Mouse (Mus musculus) liver, embryonic 14.5 days (tissue): Measurements from ENCODE around the gene Rbm19. TPM values are rescaled to one million over a fixed set of nuclear protein-coding genes. Genes with fewer than 3 reads are reported as not detected.

Experiments used
- ATAC-seq: fragments of 200-750 bp; cut with Nextera tagmentation; 2 replicates; pipeline ENCODE4 v1.8.0; 2017; ENCODE audit warnings: moderate number of reproducible peaks, mild to moderate bottlenecking, moderate library complexity; ENCODE audit not compliant: insufficient read depth
- DNase-seq, 3 experiments: peaks; one replicate each; pipeline ENCODE4 v3.0.0-alpha.2; 2012 to 2013; ENCODE audit warnings: low read depth in 3 of 3, low spot score in 3 of 3
- H3K27ac ChIP-seq: fragments of 300-500 bp; sonication (generic); 2 replicates; pipeline ENCODE4 v1.5.1; 2014; ENCODE audit warnings: moderate library complexity, mild to moderate bottlenecking, control low read depth, inconsistent platforms
- H3K27me3 ChIP-seq: fragments of 300-500 bp; sonication (generic); 2 replicates; pipeline ENCODE4 v1.6.1; 2014; ENCODE audit warnings: mild to moderate bottlenecking, low read length, moderate library complexity; ENCODE audit not compliant: control insufficient read depth, insufficient read depth
- H3K36me3 ChIP-seq: fragments of 300-500 bp; sonication (generic); replicated peaks from 2 replicates; pipeline ENCODE4 v1.6.1; 2014; ENCODE audit warnings: low read depth; ENCODE audit not compliant: control insufficient read depth, insufficient read depth
- H3K4me1 ChIP-seq, 2 experiments: fragments of 200-500 bp in 1 of 2; fragments of 300-500 bp in 1 of 2; sonication (generic) in 1 of 2; replicated peaks; 2 replicates each; pipeline ENCODE4 v1.6.1; 2012 to 2014; ENCODE audit warnings: antibody characterized with exemption in 1 of 2, inconsistent platforms in 1 of 2, low read length in 1 of 2; ENCODE audit not compliant: control insufficient read depth in 2 of 2, insufficient read depth in 2 of 2
- H3K4me2 ChIP-seq: fragments of 300-500 bp; sonication (generic); 2 replicates; pipeline ENCODE4 v1.6.1; 2014; ENCODE audit warnings: low read depth, mild to moderate bottlenecking, control low read depth, moderate library complexity
- H3K4me3 ChIP-seq, 2 experiments: fragments of 200-500 bp in 1 of 2; fragments of 300-500 bp in 1 of 2; sonication (generic) in 1 of 2; 2 replicates each; pipeline ENCODE4 v1.5.1; 2012 to 2014; ENCODE audit warnings: low read depth in 2 of 2, low read length in 2 of 2, mild to moderate bottlenecking in 2 of 2, control low read depth in 1 of 2, inconsistent platforms in 1 of 2, moderate library complexity in 1 of 2; ENCODE audit not compliant: insufficient read depth in 1 of 2
- H3K9ac ChIP-seq: fragments of 300-500 bp; sonication (generic); replicated peaks from 2 replicates; pipeline ENCODE4 v1.6.1; 2014; ENCODE audit warnings: mild to moderate bottlenecking, control low read depth, moderate library complexity
- H3K9me3 ChIP-seq: fragments of 300-500 bp; sonication (generic); 2 replicates; pipeline ENCODE4 v1.6.1; 2016; ENCODE audit warnings: low read length, mixed read lengths; ENCODE audit not compliant: control insufficient read depth
- CTCF ChIP-seq: IDR thresholded peaks from 2 replicates; pipeline ENCODE4 v1.5.1; 2016; ENCODE audit warnings: antibody characterized with exemption, low read depth, control low read depth
- EP300 ChIP-seq: IDR thresholded peaks from 2 replicates; pipeline ENCODE4 v1.6.1; 2016; ENCODE audit warnings: antibody characterized with exemption, low read depth
- WGBS: fragments of 180-500 bp; shearing (Covaris S2); extraction: QIAGEN DNeasy Blood & Tissue Kit; methylation state at CpG from one replicate; pipeline ENCODE4 v1.1.7; 2014; ENCODE audit not compliant: insufficient replicate concordance; 5-methylcytosine and 5-hydroxymethylcytosine counted together
- polyA plus RNA-seq, 2 experiments: library from polyadenylated mRNA; depleted of rRNA in 1 of 2; stranded (reverse) in 1 of 2; unstranded in 1 of 2; fragments of >200 nt; fragmentation: Nextera tagmentation in 1 of 2; extraction: Ambion mirVana in 1 of 2; gene quantifications; 2 replicates each; pipeline versions ENCODE4 v1.2.1 to v1.2.3; 2012 to 2014

Rbm19 gene
- polyA plus RNA-seq, 2 experiments = 6.8 to 11.1 TPM

- DNase-seq = no peak
- no peak for ATAC-seq
- no peak overlapping the region for H3K9ac ChIP-seq
- no peak overlapping the region for H3K4me2 ChIP-seq
- TF ChIP-seq EP300 = no peak
- peak; percentile 51 for TF ChIP-seq CTCF
- H3K4me1 ChIP-seq = no peaks in the 10 kb centered on the region
- no peak overlapping the region for H3K27ac ChIP-seq
- 64% methylated on average over 4 of the region's 4 CpGs for WGBS
- H3K9me3 ChIP-seq = no peaks in the 10 kb centered on the region
- H3K27me3 ChIP-seq = no peaks in the 10 kb centered on the region
- no peak overlapping the region for H3K4me3 ChIP-seq
- H3K36me3 ChIP-seq = no peaks in the 10 kb centered on the region; the same call in 1 of the 2 replicates
Observed at GRCm38 (mm10) chr5:120151145-120151544, 34.9 kb downstream of the Rbm19 start.

GRCm38 (mm10) chr5:120153140-120153539 lies 36.9 kb downstream of the Rbm19 start:
- H3K27me3 ChIP-seq = no peaks in the 10 kb centered on the region
- no peak for TF ChIP-seq EP300
- TF ChIP-seq CTCF = no peak
- no peaks in the 10 kb centered on the region for H3K36me3 ChIP-seq
- H3K9me3 ChIP-seq = no peaks in the 10 kb centered on the region
- WGBS = 91% methylated on average over 3 of the region's 3 CpGs
- no peak overlapping the region for H3K27ac ChIP-seq
- H3K9ac ChIP-seq = no peak overlapping the region
- H3K4me1 ChIP-seq = no peaks in the 10 kb centered on the region
- ATAC-seq (no peak), DNase-seq (no peak)
- no peak overlapping the region for H3K4me3 ChIP-seq
- no peak overlapping the region for H3K4me2 ChIP-seq

GRCm38 (mm10) chr5:120155672-120156071 lies 39.4 kb downstream of the Rbm19 start:
- no peak for ATAC-seq
- no peak for TF ChIP-seq CTCF
- no peak for TF ChIP-seq EP300
- Histone ChIP-seq H3K36me3 (no peaks in the 10 kb centered on the region), H3K4me1 (peaks cover 1 to 3% of the 10 kb centered on the region in 2 experiments; a peak in 3 of 4 replicates), H3K27me3 (no peaks in the 10 kb centered on the region), H3K9ac (no peak overlapping the region), H3K4me3 (no peak overlapping the region), H3K4me2 (no peak overlapping the region), H3K9me3 (no peaks in the 10 kb centered on the region), H3K27ac (no peak overlapping the region)
- 79% methylated on average over 10 of the region's 10 CpGs for WGBS
- no peak for DNase-seq

- Histone ChIP-seq H3K9me3 (no peaks in the 10 kb centered on the region), H3K27me3 (no peaks in the 10 kb centered on the region), H3K4me3 (no peak overlapping the region), H3K4me1 (peaks cover 8 to 9% of the 10 kb centered on the region in 2 experiments; a peak in 3 of 4 replicates), H3K4me2 (no peak overlapping the region), H3K9ac (no peak overlapping the region), H3K27ac (no peak overlapping the region), H3K36me3 (no peaks in the 10 kb centered on the region)
- TF ChIP-seq EP300 = no peak
- TF ChIP-seq CTCF = no peak
- no peak for ATAC-seq
- 63% methylated on average over 21 of the region's 21 CpGs for WGBS
- DNase-seq = no peak
Observed at GRCm38 (mm10) chr5:120156166-120156909, 40.1 kb downstream of the Rbm19 start.

- H3K27ac ChIP-seq = no peak overlapping the region
Observed at GRCm38 (mm10) chr5:120157115-120157514, 40.9 kb downstream of the Rbm19 start.

More at GRCm38 (mm10) chr5:120157115-120157514, 40.9 kb downstream of the Rbm19 start:
- DNase-seq = no peak
- WGBS = 43% methylated on average over 3 of the region's 3 CpGs
- TF ChIP-seq CTCF (no peak), EP300 (no peak)
- no peak overlapping the region for H3K4me3 ChIP-seq
- H3K9ac ChIP-seq = no peak overlapping the region
- H3K36me3 ChIP-seq = no peaks in the 10 kb centered on the region
- no peak overlapping the region for H3K4me2 ChIP-seq
- no peak for ATAC-seq
- no peaks in the 10 kb centered on the region for H3K9me3 ChIP-seq
- peaks cover 8 to 9% of the 10 kb centered on the region in 2 experiments; a peak in 3 of 4 replicates for H3K4me1 ChIP-seq
- no peaks in the 10 kb centered on the region for H3K27me3 ChIP-seq
